22 mouse cellular contexts compared by ENCODE assay signal in the genomic region with DNA sequence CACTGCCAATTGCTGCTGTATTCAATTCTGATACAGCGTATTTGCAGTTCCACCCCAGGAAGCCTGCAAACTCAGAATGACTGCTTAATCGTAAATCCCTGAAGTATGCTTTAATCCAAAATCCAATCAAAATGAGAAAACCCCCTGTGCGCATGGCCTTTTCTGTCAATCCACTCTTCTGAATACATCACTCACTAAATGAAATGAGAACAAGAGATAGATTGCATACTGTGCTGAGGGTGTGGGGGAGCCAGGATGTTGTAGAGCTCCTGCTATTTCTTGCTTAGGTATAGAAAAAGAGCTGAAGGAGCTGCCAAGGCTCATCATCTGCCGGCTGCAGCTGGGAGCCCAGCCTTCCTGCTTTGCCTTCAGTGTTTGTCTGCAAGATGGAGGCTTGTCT. TPM values are rescaled to one million over a fixed set of nuclear protein-coding genes. Genes with fewer than 3 reads are reported as not detected.
DNase-seq lines count a peak whose midpoint lies in the region; ATAC-seq lines count a peak whose summit lies in the region.
"Had no signal": no experiment of that assay in that cellular context is flagged by ENCODE, and none has a peak within 500 bp of the region (broad histone marks: within the 10 kb centered on the region; RNA-seq: fewer than 3 reads in every experiment).

No protein-coding gene starts in this region.

- H3K4me3 ChIP-seq in forebrain, embryonic 14.5 days (ENCODE audit: low read depth, low read length), result no peak overlapping the region
- H3K4me3 ChIP-seq in hindbrain, embryonic 15.5 days, result no peak overlapping the region
- H3K4me3 ChIP-seq in midbrain, embryonic 16.5 days (ENCODE audit: low read depth, low read length), result no peak overlapping the region
- H3K4me3 ChIP-seq: embryonic facial prominence, embryonic 12.5 days; heart, embryonic 12.5 days; layer of hippocampus, adult 2 months; limb, embryonic 10.5 days; liver, embryonic 12.5 days; myocyte had no signal

- intact Hi-C loops in gastrocnemius, postnatal 36 days (cut with DNase I), result no loop called here

- H3K4me2 ChIP-seq in forebrain, embryonic 14.5 days (ENCODE audit: low read length), result peak overlapping the region; percentile 24; the same call in 1 of the 2 replicates
- no peak overlapping the region for H3K4me2 ChIP-seq in hindbrain, embryonic 15.5 days
- H3K4me2 ChIP-seq in midbrain, embryonic 16.5 days (ENCODE audit: low read length), result peak overlapping the region; percentile 15
- H3K4me2 ChIP-seq: embryonic facial prominence, embryonic 12.5 days; heart, embryonic 12.5 days; liver, embryonic 12.5 days had no signal

- H3K9me3 ChIP-seq in forebrain, embryonic 14.5 days (replicated peaks; ENCODE audit: control insufficient read depth, low read length), result no peaks in the 10 kb centered on the region
- no peaks in the 10 kb centered on the region for H3K9me3 ChIP-seq in hindbrain, embryonic 15.5 days
- no peaks in the 10 kb centered on the region for H3K9me3 ChIP-seq in midbrain, embryonic 16.5 days (replicated peaks; ENCODE audit: control insufficient read depth, low read length, poor library complexity, severe bottlenecking)
- H3K9me3 ChIP-seq: embryonic facial prominence, embryonic 12.5 days; heart, embryonic 12.5 days; limb, embryonic 10.5 days had no signal

- H3K9ac ChIP-seq in forebrain, embryonic 14.5 days (ENCODE audit: low read length), result peak overlapping the region; percentile 5; the same call in 1 of the 2 replicates
- H3K9ac ChIP-seq in hindbrain, embryonic 15.5 days, result no peak overlapping the region
- no peak overlapping the region; the same call in 1 of the 2 replicates for H3K9ac ChIP-seq in midbrain, embryonic 16.5 days (ENCODE audit: low read depth, low read length)
- H3K9ac ChIP-seq: embryonic facial prominence, embryonic 12.5 days; heart, embryonic 12.5 days; liver, embryonic 12.5 days had no signal

- peaks cover 3% of the 10 kb centered on the region for H3K4me1 ChIP-seq in forebrain, embryonic 14.5 days (ENCODE audit: control insufficient read depth, insufficient read depth, low read length)
- peaks cover 10% of the 10 kb centered on the region for H3K4me1 ChIP-seq in hindbrain, embryonic 15.5 days (replicated peaks)
- peaks cover 11% of the 10 kb centered on the region for H3K4me1 ChIP-seq in midbrain, embryonic 16.5 days (ENCODE audit: control insufficient read depth, insufficient read depth, low read length)
- H3K4me1 ChIP-seq: embryonic facial prominence, embryonic 12.5 days; heart, embryonic 12.5 days; limb, embryonic 10.5 days; liver, embryonic 12.5 days had no signal

- peak; percentile 11 for DNase-seq in layer of hippocampus, adult 9-11 months
- no peak for DNase-seq in layer of hippocampus, adult 18-20 months (ENCODE audit: low spot score in 2 of 2)
- DNase-seq in forebrain, embryonic 14.5 days (ENCODE audit: low spot score), result peak; percentile 56
- no peak for DNase-seq in gastrocnemius, postnatal 36 days
- DNase-seq in lung, adult 18-20 months, result no peak
- DNase-seq in gastrocnemius, postnatal 4 days (ENCODE audit: low spot score in 2 of 2), result no peak
- DNase-seq: cerebellum, adult 11-12 months; gastrocnemius, postnatal 10 days; kidney, adult 2 months had no signal

- 16% methylated on average over 4 of the region's 4 CpGs for WGBS in forebrain, embryonic 14.5 days
- WGBS in hindbrain, embryonic 15.5 days, result 50% methylated on average over 4 of the region's 4 CpGs
- 11% methylated on average over 4 of the region's 4 CpGs for WGBS in midbrain, embryonic 16.5 days

- H3K27ac ChIP-seq in forebrain, embryonic 14.5 days (ENCODE audit: low read depth, low read length), result 0 out of 2 replicates have a peak overlapping the region, but pooled peaks have one; percentile 21
- H3K27ac ChIP-seq in hindbrain, embryonic 15.5 days (replicated peaks), result peak overlapping the region; percentile 67
- peak overlapping the region; percentile 69 for H3K27ac ChIP-seq in midbrain, embryonic 16.5 days (ENCODE audit: low read length)
- H3K27ac ChIP-seq: embryonic facial prominence, embryonic 12.5 days; layer of hippocampus, adult 2 months; limb, embryonic 10.5 days; liver, embryonic 12.5 days had no signal

- 0 out of 2 replicates have a peak, but pooled peaks have one; percentile 34 for ATAC-seq in forebrain, embryonic 14.5 days
- peak; percentile 73; the same call in 1 of the 2 replicates for ATAC-seq in hindbrain, embryonic 15.5 days (ENCODE audit: low FRiP score, low read depth)
- ATAC-seq in midbrain, embryonic 16.5 days, result peak; percentile 84
- ATAC-seq: liver, embryonic 12.5 days had no signal

- H3K27me3 ChIP-seq in forebrain, embryonic 14.5 days (replicated peaks; ENCODE audit: control insufficient read depth, insufficient read depth, low read length), result no peaks in the 10 kb centered on the region
- H3K27me3 ChIP-seq in hindbrain, embryonic 15.5 days, result no peaks in the 10 kb centered on the region
- no peaks in the 10 kb centered on the region for H3K27me3 ChIP-seq in midbrain, embryonic 16.5 days (ENCODE audit: control insufficient read depth, insufficient read depth, low read depth, low read length)
- H3K27me3 ChIP-seq: embryonic facial prominence, embryonic 12.5 days; heart, embryonic 12.5 days; liver, embryonic 12.5 days had no signal

- no peaks in the 10 kb centered on the region for H3K36me3 ChIP-seq in forebrain, embryonic 14.5 days (ENCODE audit: control insufficient read depth, insufficient read depth, low read length)
- no peaks in the 10 kb centered on the region for H3K36me3 ChIP-seq in hindbrain, embryonic 15.5 days
- no peaks in the 10 kb centered on the region for H3K36me3 ChIP-seq in midbrain, embryonic 16.5 days (ENCODE audit: control insufficient read depth, insufficient read depth, low read length)
- H3K36me3 ChIP-seq: embryonic facial prominence, embryonic 12.5 days; heart, embryonic 12.5 days; limb, embryonic 10.5 days; liver, embryonic 12.5 days had no signal

RNA-seq across cellular contexts. Expression of gene Gm7361, which starts 46.5 kb away (rescaled TPM):
- under 1 TPM; 0.28 to 0.37 TPM for total RNA-seq in layer of hippocampus, adult 18-20 months (2021)
- 0.09 TPM in 1 of 2 replicates, not detected in the other for polyA plus RNA-seq in forebrain, embryonic 14.5 days (2014; fragmentation: Nextera tagmentation; extraction: Ambion mirVana)
- 0.21 and 0.35 TPM in 2 replicates for polyA plus RNA-seq in hindbrain, embryonic 15.5 days (2015; fragmentation: Nextera tagmentation; extraction: Ambion mirVana)
- 0.36 and 0.49 TPM in 2 replicates for polyA plus RNA-seq in midbrain, embryonic 16.5 days (2015; fragmentation: Nextera tagmentation; extraction: Ambion mirVana)
- total RNA-seq in gastrocnemius, postnatal 36 days (2021), result not detected
- total RNA-seq in gastrocnemius, postnatal 4 days (2021), result not detected
- total RNA-seq: adrenal gland, adult 18-20 months; ES-E14; gastrocnemius, postnatal 10 days; hematopoietic stem cell, adult 5-6 weeks; megakaryocyte progenitor cell, adult 5-6 weeks had no signal
- polyA plus RNA-seq: embryonic facial prominence, embryonic 12.5 days; heart, embryonic 12.5 days; kidney, adult 2 months; limb, embryonic 10.5 days; liver, embryonic 12.5 days; lung, embryonic 16.5 days; myocyte had no signal

Comparison
In these comparisons a context has a peak if more than half of its experiments do, and no peak if none do; other contexts are left out.
1. DNase-seq: peak in layer of hippocampus, adult 9-11 months (single experiment) and forebrain, embryonic 14.5 days (single experiment); none in layer of hippocampus, adult 18-20 months (0 of 2), gastrocnemius, postnatal 36 days (0 of 2), lung, adult 18-20 months (0 of 2) and gastrocnemius, postnatal 4 days (0 of 2).
2. ATAC-seq: peak in every context shown above with its lines; median percentile 84 in midbrain, embryonic 16.5 days; 73 in hindbrain, embryonic 15.5 days; 34 in forebrain, embryonic 14.5 days.
3. Peak in every context shown above with its lines, with median percentiles within 50 percentile points of each other: H3K27ac ChIP-seq.